Mouse (Mus musculus): ENCODE measurements around the gene Gm525. TPM values are rescaled to one million over a fixed set of nuclear protein-coding genes. Genes with fewer than 3 reads are reported as not detected.

The Gm525 gene
- polyA plus RNA-seq, 1 experiment from 2014 or later, result 3.4 TPM

Other genes with a start within 250 kb of the Gm525 start
- gene Akap1, start 209.3 kb upstream of the Gm525 start, polyA plus RNA-seq (2014; fragmentation: Nextera tagmentation; extraction: Ambion mirVana), result 20.6 and 23.9 TPM in 2 replicates
- 73.5 and 78.3 TPM in 2 replicates for gene Scpep1, start 118.4 kb upstream of the Gm525 start, polyA plus RNA-seq (2014; fragmentation: Nextera tagmentation; extraction: Ambion mirVana)
- gene Elobl, start 106.9 kb upstream of the Gm525 start, polyA plus RNA-seq (2014; fragmentation: Nextera tagmentation; extraction: Ambion mirVana), result not detected in 2 replicates
- 11.2 TPM in 2 replicates for gene Coil, start 103.6 kb upstream of the Gm525 start, polyA plus RNA-seq (2014; fragmentation: Nextera tagmentation; extraction: Ambion mirVana)
- 22.2 and 22.9 TPM in 2 replicates for gene Trim25, start 74.5 kb upstream of the Gm525 start, polyA plus RNA-seq (2014; fragmentation: Nextera tagmentation; extraction: Ambion mirVana)
- gene Dgke, start 7.0 kb upstream of the Gm525 start, polyA plus RNA-seq (2014; fragmentation: Nextera tagmentation; extraction: Ambion mirVana), result 5.0 and 5.2 TPM in 2 replicates
- gene Nog, start 228.5 kb downstream of the Gm525 start, polyA plus RNA-seq (2014; fragmentation: Nextera tagmentation; extraction: Ambion mirVana), result 1.9 and 2.3 TPM in 2 replicates